Mouse (Mus musculus) cerebellum, adult (tissue): Measurements from ENCODE around the gene Slc22a2.
"Not testable (repeated sequence)": the region's sequence is repeated elsewhere in the genome, so short reads cannot be mapped to it uniquely, and the experiment has no call there.

ENCODE experiments used
- ATAC-seq: cut with Nextera tagmentation; 2 replicates; pipeline ENCODE4 v1.9.2; 2017; ENCODE audit warnings: mild to moderate bottlenecking, moderate library complexity, mixed read lengths; ENCODE audit not compliant: insufficient number of reproducible peaks, low FRiP score, low TSS enrichment

Slc22a2 gene

GRCm38 (mm10) chr17:12583991-12584390, at the start of gene Slc22a2:
Gene Slc22a2 (plus strand): TSS chr17:12584132.
- ATAC-seq, result no peak

GRCm38 (mm10) chr17:12534353-12535145, 49.4 kb upstream of the Slc22a2 start:
- 0 out of 2 replicates have a peak, but pooled peaks have one; percentile 61 for ATAC-seq

GRCm38 (mm10) chr17:12562215-12562614, 21.7 kb upstream of the Slc22a2 start:
- no peak for ATAC-seq

- ATAC-seq, result not testable (repeated sequence)
These were observed 19.4 kb upstream of the Slc22a2 start for GRCm38 (mm10) chr17:12564481-12565000.

- ATAC-seq, result no peak
These were observed 18.5 kb upstream of the Slc22a2 start for GRCm38 (mm10) chr17:12565443-12565842.

- no peak for ATAC-seq
These were observed 12.6 kb upstream of the Slc22a2 start for GRCm38 (mm10) chr17:12571316-12571715.

- ATAC-seq, result no peak
These were observed 11.9 kb upstream of the Slc22a2 start for GRCm38 (mm10) chr17:12571924-12572463.

- ATAC-seq, result no peak
These were observed 8.5 kb upstream of the Slc22a2 start for GRCm38 (mm10) chr17:12575391-12575790.

- ATAC-seq, result no peak
These were observed 6.8 kb upstream of the Slc22a2 start for GRCm38 (mm10) chr17:12577096-12577495.

- ATAC-seq, result no peak
These were observed 1.4 kb downstream of the Slc22a2 start for GRCm38 (mm10) chr17:12585366-12585765.

GRCm38 (mm10) chr17:12586966-12587365, 3.0 kb downstream of the Slc22a2 start:
- no peak for ATAC-seq

- no peak for ATAC-seq
These were observed 4.9 kb downstream of the Slc22a2 start for GRCm38 (mm10) chr17:12588801-12589247.

GRCm38 (mm10) chr17:12590911-12591625, 7.1 kb downstream of the Slc22a2 start:
- ATAC-seq, result no peak

- ATAC-seq, result no peak
These were observed 12.0 kb downstream of the Slc22a2 start for GRCm38 (mm10) chr17:12595846-12596515.

- no peak for ATAC-seq
These were observed 22.7 kb downstream of the Slc22a2 start for GRCm38 (mm10) chr17:12606634-12607033.

- ATAC-seq, result no peak
These were observed 23.3 kb downstream of the Slc22a2 start for GRCm38 (mm10) chr17:12607202-12607601.

GRCm38 (mm10) chr17:12614511-12615385, 30.8 kb downstream of the Slc22a2 start:
- ATAC-seq, result no peak

GRCm38 (mm10) chr17:12615429-12615828, 31.5 kb downstream of the Slc22a2 start:
- ATAC-seq, result no peak

GRCm38 (mm10) chr17:12619641-12620040, 35.7 kb downstream of the Slc22a2 start:
- ATAC-seq, result no peak
